Comparison of ENCODE assay signal across 16 mouse cellular contexts in genomic region chr3:61225054-61225453, GRCm38 (mm10).
"Had no signal": no experiment of that assay in that cellular context is flagged by ENCODE, and none has a peak within 500 bp of the region (broad histone marks: within the 10 kb centered on the region; RNA-seq: fewer than 3 reads in every experiment).

No protein-coding gene starts in this region.

- DNase-seq: kidney, adult 8-10 months; kidney, postnatal 36 days; lung, adult 2 months; lung, postnatal 36 days; right cerebral cortex, adult 18-20 months; right cerebral cortex, postnatal 25 days; thymus, postnatal 4 days had no signal

- H3K27ac ChIP-seq: kidney, postnatal 0 days; limb, embryonic 13.5 days; liver, embryonic 14.5 days; midbrain, embryonic 15.5 days; neural tube, embryonic 13.5 days; stomach, postnatal 0 days had no signal

- H3K36me3 ChIP-seq: limb, embryonic 13.5 days; midbrain, embryonic 15.5 days; neural tube, embryonic 13.5 days had no signal

- H3K4me3 ChIP-seq: limb, embryonic 13.5 days; megakaryocyte, embryonic 14.5 days; midbrain, embryonic 15.5 days; neural tube, embryonic 13.5 days had no signal

- H3K4me2 ChIP-seq: limb, embryonic 13.5 days; midbrain, embryonic 11.5 days; midbrain, embryonic 15.5 days; neural tube, embryonic 13.5 days had no signal

- H3K9ac ChIP-seq: limb, embryonic 13.5 days; liver, embryonic 14.5 days; midbrain, embryonic 15.5 days; neural tube, embryonic 13.5 days had no signal

- ATAC-seq: lung, postnatal 0 days; midbrain, embryonic 15.5 days had no signal

- H3K9me3 ChIP-seq: limb, embryonic 13.5 days; megakaryocyte, embryonic 14.5 days; midbrain, embryonic 15.5 days; neural tube, embryonic 13.5 days had no signal

- H3K4me1 ChIP-seq: limb, embryonic 13.5 days; midbrain, embryonic 15.5 days; neural tube, embryonic 13.5 days had no signal

- H3K27me3 ChIP-seq: limb, embryonic 13.5 days; megakaryocyte, embryonic 14.5 days; midbrain, embryonic 15.5 days; neural tube, embryonic 13.5 days had no signal
